Mouse (Mus musculus): ENCODE results near the gene Inhbc.
"Not testable (repeated sequence)": the region's sequence is repeated elsewhere in the genome, so short reads cannot be mapped to it uniquely, and the experiment has no call there.

GRCm38 (mm10) chr10:127314950-127315349 lies 55.3 kb downstream of the Inhbc start:
- TF ChIP-seq CTCF (IDR thresholded peaks at IDR 0.05; ENCODE audit: low read depth), result 0 out of 2 replicates have a peak, but pooled peaks have one; percentile 21
- TF ChIP-seq EP300 (IDR thresholded peaks at IDR 0.05; ENCODE audit: low read depth), result not testable (repeated sequence)
